Mouse (Mus musculus) limb, embryonic 11.5 days (tissue): Measurements from ENCODE around the gene Gpd2. TPM values are rescaled to one million over a fixed set of nuclear protein-coding genes. Genes with fewer than 3 reads are reported as not detected.

ENCODE experiments used
- polyA plus RNA-seq: library from polyadenylated mRNA; unstranded; fragments of >200 nt; fragmentation: Nextera tagmentation; extraction: Ambion mirVana; gene quantifications from 2 replicates; pipeline ENCODE4 v1.2.1, GENCODE M21; 2014

Gene Gpd2
- polyA plus RNA-seq, 1 experiment from 2014 or later = 19.1 TPM

Other genes with a start within 250 kb of the Gpd2 start
- 7.7 and 8.8 TPM in 2 replicates for gene Nr4a2, start 113.6 kb upstream of the Gpd2 start, polyA plus RNA-seq